Mouse (Mus musculus) neural tube, embryonic 13.5 days (tissue): ENCODE results near the gene Tex45. TPM values are rescaled to one million over a fixed set of nuclear protein-coding genes. Genes with fewer than 3 reads are reported as not detected.
A peak's percentile ranks its signal among the peaks of the same experiment; 100 is the strongest.

ENCODE experiments used
- ATAC-seq: fragments of 200-750 bp; cut with Nextera tagmentation; 2 replicates; pipeline ENCODE4 v1.8.0; 2017; ENCODE audit warnings: low read depth, mild to moderate bottlenecking, moderate TSS enrichment, moderate library complexity
- H3K27ac ChIP-seq: fragments of 300-500 bp; sonication (generic); replicated peaks from 2 replicates; pipeline ENCODE4 v1.5.1; 2015; ENCODE audit warnings: moderate library complexity, mild to moderate bottlenecking, inconsistent platforms
- H3K27me3 ChIP-seq: fragments of 300-500 bp; sonication (generic); 2 replicates; pipeline ENCODE4 v1.6.1; 2015; ENCODE audit warnings: mild to moderate bottlenecking, inconsistent platforms
- H3K36me3 ChIP-seq: fragments of 300-500 bp; sonication (generic); 2 replicates; pipeline ENCODE4 v1.6.1; 2015; ENCODE audit warnings: mild to moderate bottlenecking, inconsistent platforms
- H3K4me1 ChIP-seq: fragments of 300-500 bp; sonication (generic); replicated peaks from 2 replicates; pipeline ENCODE4 v1.6.1; 2015; ENCODE audit warnings: inconsistent platforms
- H3K4me2 ChIP-seq: fragments of 300-500 bp; sonication (generic); 2 replicates; pipeline ENCODE4 v1.6.1; 2015; ENCODE audit warnings: inconsistent platforms, mild to moderate bottlenecking, moderate library complexity
- H3K4me3 ChIP-seq: fragments of 300-500 bp; sonication (generic); 2 replicates; pipeline ENCODE4 v1.5.1; 2015; ENCODE audit warnings: mild to moderate bottlenecking, inconsistent platforms
- H3K9ac ChIP-seq: fragments of 300-500 bp; sonication (generic); 2 replicates; pipeline ENCODE4 v1.6.1; 2015; ENCODE audit warnings: moderate library complexity, mild to moderate bottlenecking, inconsistent platforms
- H3K9me3 ChIP-seq: fragments of 300-500 bp; sonication (generic); 2 replicates; pipeline ENCODE4 v1.6.1; 2016; ENCODE audit warnings: inconsistent platforms
- WGBS: fragments of 180-500 bp; shearing (Covaris S2); methylation state at CpG from one replicate; pipeline ENCODE4 v1.1.7; 2015; 5-methylcytosine and 5-hydroxymethylcytosine counted together
- polyA plus RNA-seq: library from polyadenylated mRNA; unstranded; fragments of >200 nt; fragmentation: Nextera tagmentation; extraction: Ambion mirVana; gene quantifications from 2 replicates; pipeline ENCODE4 v1.2.1, GENCODE M21; 2015

The Tex45 gene
- polyA plus RNA-seq, 1 experiment from 2014 or later, result 0.17 TPM

- WGBS, result 51% methylated on average over 5 of the region's 5 CpGs
- no peaks in the 10 kb centered on the region for H3K9me3 ChIP-seq
- no peak overlapping the region for H3K4me2 ChIP-seq
- ATAC-seq, result no peak
- no peak overlapping the region for H3K4me3 ChIP-seq
- H3K27ac ChIP-seq, result no peak overlapping the region
- H3K9ac ChIP-seq, result no peak overlapping the region
- H3K36me3 ChIP-seq, result 0 out of 2 replicates have a peak, but pooled peaks cover 3% of the 10 kb centered on the region
- H3K4me1 ChIP-seq, result peaks cover 14% of the 10 kb centered on the region
- H3K27me3 ChIP-seq, result no peaks in the 10 kb centered on the region
Observed at GRCm38 (mm10) chr8:3464309-3464708, 6.4 kb upstream of the Tex45 start.

GRCm38 (mm10) chr8:3467006-3467885, 3.4 kb upstream of the Tex45 start, which contains the start of gene Pex11g:
Gene Pex11g, minus strand, starts transcription at chr8:3467680.
- Histone ChIP-seq H3K4me3 (peak within 1 kb of the TSS; percentile 45), H3K27ac (peak within 1 kb of the TSS; percentile 79), H3K9me3 (no peaks in the 10 kb centered on the region), H3K4me2 (peak within 1 kb of the TSS; percentile 65), H3K27me3 (no peaks in the 10 kb centered on the region), H3K4me1 (peaks cover 14% of the 10 kb centered on the region), H3K36me3 (no peaks in the 10 kb centered on the region), H3K9ac (peak within 1 kb of the TSS; percentile 75)
- 9% methylated on average over 32 of the region's 32 CpGs for WGBS
- ATAC-seq, result peak; percentile 91

GRCm38 (mm10) chr8:3467886-3468545, 2.6 kb upstream of the Tex45 start:
- no peaks in the 10 kb centered on the region for H3K9me3 ChIP-seq
- peak overlapping the region; percentile 75 for H3K9ac ChIP-seq
- H3K4me3 ChIP-seq, result peak overlapping the region; percentile 45
- peaks cover 14% of the 10 kb centered on the region for H3K4me1 ChIP-seq
- 55% methylated on average over 9 of the region's 9 CpGs for WGBS
- H3K27me3 ChIP-seq, result no peaks in the 10 kb centered on the region
- peak; percentile 11; the same call in 1 of the 2 replicates for ATAC-seq
- peak overlapping the region; percentile 79 for H3K27ac ChIP-seq
- H3K4me2 ChIP-seq, result peak overlapping the region; percentile 65
- no peaks in the 10 kb centered on the region for H3K36me3 ChIP-seq

GRCm38 (mm10) chr8:3468838-3469237, 1.8 kb upstream of the Tex45 start:
- no peak overlapping the region for H3K27ac ChIP-seq
- no peaks in the 10 kb centered on the region for H3K9me3 ChIP-seq
- no peak overlapping the region for H3K4me3 ChIP-seq
- 91% methylated on average over 1 of the region's 1 CpGs for WGBS
- H3K27me3 ChIP-seq, result no peaks in the 10 kb centered on the region; the same call in 1 of the 2 replicates
- no peak overlapping the region for H3K9ac ChIP-seq
- H3K4me1 ChIP-seq, result peaks cover 14% of the 10 kb centered on the region
- ATAC-seq, result no peak
- no peaks in the 10 kb centered on the region for H3K36me3 ChIP-seq
- H3K4me2 ChIP-seq, result no peak overlapping the region

- Histone ChIP-seq H3K27ac (no peak overlapping the region), H3K4me1 (0 out of 2 replicates have a peak, but pooled peaks cover 3% of the 10 kb centered on the region), H3K4me3 (peak overlapping the region; percentile 33), H3K4me2 (peak overlapping the region; percentile 54), H3K9me3 (no peaks in the 10 kb centered on the region), H3K9ac (peak overlapping the region; percentile 54), H3K36me3 (no peaks in the 10 kb centered on the region), H3K27me3 (peaks cover 15% of the 10 kb centered on the region; the same call in 1 of the 2 replicates)
- 25% methylated on average over 37 of the region's 37 CpGs for WGBS
- peak; percentile 66 for ATAC-seq
Observed at GRCm38 (mm10) chr8:3475715-3476429, 5.2 kb downstream of the Tex45 start.

- H3K4me2 ChIP-seq, result no peak overlapping the region
- H3K4me1 ChIP-seq, result 0 out of 2 replicates have a peak, but pooled peaks cover 3% of the 10 kb centered on the region
- no peaks in the 10 kb centered on the region for H3K36me3 ChIP-seq
- no peak overlapping the region for H3K27ac ChIP-seq
- ATAC-seq, result no peak
- H3K4me3 ChIP-seq, result no peak overlapping the region
- H3K9me3 ChIP-seq, result no peaks in the 10 kb centered on the region
- 72% methylated on average over 4 of the region's 4 CpGs for WGBS
- H3K27me3 ChIP-seq, result peaks cover 11% of the 10 kb centered on the region; the same call in 1 of the 2 replicates
- H3K9ac ChIP-seq, result no peak overlapping the region
Observed at GRCm38 (mm10) chr8:3480221-3480785, 9.6 kb downstream of the Tex45 start.

GRCm38 (mm10) chr8:3481605-3482004, 10.9 kb downstream of the Tex45 start:
- no peak for ATAC-seq

GRCm38 (mm10) chr8:3482240-3482740, 11.6 kb downstream of the Tex45 start:
- Histone ChIP-seq H3K9me3 (no peaks in the 10 kb centered on the region), H3K9ac (no peak overlapping the region), H3K27ac (no peak overlapping the region), H3K4me3 (no peak overlapping the region), H3K4me2 (no peak overlapping the region), H3K27me3 (no peaks in the 10 kb centered on the region), H3K36me3 (no peaks in the 10 kb centered on the region), H3K4me1 (no peaks in the 10 kb centered on the region)
- no peak for ATAC-seq
- 88% methylated on average over 22 of the region's 22 CpGs for WGBS

More at GRCm38 (mm10) chr8:3481605-3482004, 10.9 kb downstream of the Tex45 start:
- no peak overlapping the region for H3K4me3 ChIP-seq
- no peaks in the 10 kb centered on the region for H3K4me1 ChIP-seq
- H3K9me3 ChIP-seq, result no peaks in the 10 kb centered on the region
- H3K36me3 ChIP-seq, result no peaks in the 10 kb centered on the region
- 62% methylated on average over 5 of the region's 5 CpGs for WGBS
- 0 out of 2 replicates have a peak, but pooled peaks cover 2% of the 10 kb centered on the region for H3K27me3 ChIP-seq
- no peak overlapping the region for H3K27ac ChIP-seq
- no peak overlapping the region for H3K9ac ChIP-seq
- H3K4me2 ChIP-seq, result no peak overlapping the region

GRCm38 (mm10) chr8:3483546-3483945, 12.9 kb downstream of the Tex45 start:
- Histone ChIP-seq H3K4me3 (no peak overlapping the region), H3K4me2 (no peak overlapping the region), H3K4me1 (no peaks in the 10 kb centered on the region), H3K9me3 (no peaks in the 10 kb centered on the region), H3K27me3 (no peaks in the 10 kb centered on the region), H3K9ac (no peak overlapping the region), H3K27ac (no peak overlapping the region), H3K36me3 (no peaks in the 10 kb centered on the region)
- no peak for ATAC-seq
- 91% methylated on average over 7 of the region's 7 CpGs for WGBS

- no peaks in the 10 kb centered on the region for H3K9me3 ChIP-seq
- H3K36me3 ChIP-seq, result no peaks in the 10 kb centered on the region
- H3K27me3 ChIP-seq, result no peaks in the 10 kb centered on the region
- no peak overlapping the region for H3K9ac ChIP-seq
- WGBS, result 29% methylated on average over 5 of the region's 5 CpGs
- no peak for ATAC-seq
- no peak overlapping the region for H3K4me2 ChIP-seq
- H3K27ac ChIP-seq, result no peak overlapping the region
- H3K4me1 ChIP-seq, result no peaks in the 10 kb centered on the region
- no peak overlapping the region for H3K4me3 ChIP-seq
Observed at GRCm38 (mm10) chr8:3485192-3485591, 14.5 kb downstream of the Tex45 start.
